Mouse (Mus musculus) embryonic facial prominence, embryonic 13.5 days (tissue): ENCODE results near the gene Man2a2. TPM values are rescaled to one million over a fixed set of nuclear protein-coding genes. Genes with fewer than 3 reads are reported as not detected.
"Not testable (repeated sequence)": the region's sequence is repeated elsewhere in the genome, so short reads cannot be mapped to it uniquely, and the experiment has no call there.

ENCODE experiments used
- ATAC-seq: fragments of 200-750 bp; cut with Nextera tagmentation; 2 replicates; pipeline ENCODE4 v1.8.0; 2017; ENCODE audit warnings: low read depth; ENCODE audit not compliant: insufficient number of reproducible peaks, insufficient read depth, low FRiP score, low TSS enrichment
- H3K27ac ChIP-seq: fragments of 300-500 bp; sonication (generic); 2 replicates; pipeline ENCODE4 v1.5.1; 2015; ENCODE audit warnings: moderate library complexity, mild to moderate bottlenecking, inconsistent platforms
- H3K27me3 ChIP-seq: fragments of 300-500 bp; sonication (generic); 2 replicates; pipeline ENCODE4 v1.6.1; 2015; ENCODE audit warnings: mild to moderate bottlenecking, inconsistent platforms
- H3K36me3 ChIP-seq: fragments of 300-500 bp; sonication (generic); 2 replicates; pipeline ENCODE4 v1.6.1; 2015; ENCODE audit warnings: mild to moderate bottlenecking, inconsistent platforms
- H3K4me1 ChIP-seq: fragments of 300-500 bp; sonication (generic); 2 replicates; pipeline ENCODE4 v1.6.1; 2015; ENCODE audit warnings: inconsistent platforms
- H3K4me2 ChIP-seq: fragments of 300-500 bp; sonication (generic); 2 replicates; pipeline ENCODE4 v1.6.1; 2015; ENCODE audit warnings: moderate library complexity, mild to moderate bottlenecking, inconsistent platforms
- H3K4me3 ChIP-seq: fragments of 300-500 bp; sonication (generic); 2 replicates; pipeline ENCODE4 v1.5.1; 2015; ENCODE audit warnings: mild to moderate bottlenecking, inconsistent platforms
- H3K9ac ChIP-seq: fragments of 300-500 bp; sonication (generic); 2 replicates; pipeline ENCODE4 v1.6.1; 2015; ENCODE audit warnings: mild to moderate bottlenecking, inconsistent platforms
- H3K9me3 ChIP-seq: fragments of 300-500 bp; sonication (generic); 2 replicates; pipeline ENCODE4 v1.6.1; 2016; ENCODE audit warnings: inconsistent platforms
- whole genome bisulfite sequencing: fragments of 180-500 bp; shearing (Covaris S2); methylation state at CpG from one replicate; pipeline ENCODE4 v1.1.7; 2015; ENCODE audit warnings: mixed read lengths; 5-methylcytosine and 5-hydroxymethylcytosine counted together
- polyA plus RNA-seq: library from polyadenylated mRNA; unstranded; fragments of >200 nt; fragmentation: Nextera tagmentation; extraction: Ambion mirVana; gene quantifications from 2 replicates; pipeline ENCODE4 v1.2.1, GENCODE M21; 2015

Gene Man2a2
- polyA plus RNA-seq, 1 experiment from 2014 or later, result 25.3 TPM

GRCm38 (mm10) chr7:80398654-80399444, 27.7 kb upstream of the Man2a2 start:
- Histone ChIP-seq H3K4me1 (peaks cover 43% of the 10 kb centered on the region), H3K4me2 (no peak overlapping the region), H3K36me3 (peaks cover 41% of the 10 kb centered on the region), H3K27me3 (peaks cover 3% of the 10 kb centered on the region; the same call in 1 of the 2 replicates), H3K4me3 (no peak overlapping the region), H3K9ac (peak overlapping the region; percentile 36; the same call in 1 of the 2 replicates), H3K27ac (no peak overlapping the region), H3K9me3 (no peaks in the 10 kb centered on the region)
- no peak for ATAC-seq
- WGBS, result 73% methylated on average over 9 of the region's 9 CpGs

- no peak overlapping the region; the same call in 1 of the 2 replicates for H3K9ac ChIP-seq
- no peak overlapping the region for H3K4me3 ChIP-seq
- no peak for ATAC-seq
- no peak overlapping the region for H3K4me2 ChIP-seq
- no peak overlapping the region for H3K27ac ChIP-seq
- H3K9me3 ChIP-seq, result no peaks in the 10 kb centered on the region
- H3K36me3 ChIP-seq, result peaks cover 50% of the 10 kb centered on the region
- H3K4me1 ChIP-seq, result peaks cover 36% of the 10 kb centered on the region
- WGBS, result 85% methylated on average over 9 of the region's 9 CpGs
- H3K27me3 ChIP-seq, result no peaks in the 10 kb centered on the region
Measured at GRCm38 (mm10) chr7:80397986-80398385, 26.8 kb upstream of the Man2a2 start.

- H3K9ac ChIP-seq, H3K4me3 ChIP-seq, ATAC-seq, H3K27me3 ChIP-seq, H3K27ac ChIP-seq, H3K9me3 ChIP-seq, H3K4me2 ChIP-seq: not testable (repeated sequence)
- Histone ChIP-seq H3K4me1 (peaks cover 31% of the 10 kb centered on the region), H3K36me3 (peaks cover 65% of the 10 kb centered on the region)
- WGBS, result 87% methylated on average over 4 of the region's 4 CpGs
Measured at GRCm38 (mm10) chr7:80396427-80396826, 25.3 kb upstream of the Man2a2 start.

- Histone ChIP-seq H3K9ac (no peak overlapping the region), H3K27ac (no peak overlapping the region), H3K27me3 (no peaks in the 10 kb centered on the region), H3K4me1 (peaks cover 13% of the 10 kb centered on the region), H3K9me3 (no peaks in the 10 kb centered on the region), H3K4me2 (no peak overlapping the region), H3K36me3 (peaks cover 82% of the 10 kb centered on the region), H3K4me3 (no peak overlapping the region)
- WGBS, result 90% methylated on average over 4 of the region's 4 CpGs
- no peak for ATAC-seq
Measured at GRCm38 (mm10) chr7:80394600-80394999, 23.4 kb upstream of the Man2a2 start.

- Histone ChIP-seq H3K4me3 (no peak overlapping the region), H3K9me3 (no peaks in the 10 kb centered on the region), H3K36me3 (peaks cover 71% of the 10 kb centered on the region), H3K27ac (no peak overlapping the region), H3K4me1 (peaks cover 21% of the 10 kb centered on the region), H3K9ac (no peak overlapping the region), H3K27me3 (no peaks in the 10 kb centered on the region), H3K4me2 (no peak overlapping the region)
- WGBS, result 90% methylated on average over 15 of the region's 15 CpGs
- ATAC-seq, result no peak
Measured at GRCm38 (mm10) chr7:80392119-80392518, 20.9 kb upstream of the Man2a2 start.

- Histone ChIP-seq H3K4me1 (peaks cover 29% of the 10 kb centered on the region), H3K36me3 (peaks cover 39% of the 10 kb centered on the region), H3K27me3 (no peaks in the 10 kb centered on the region), H3K27ac (peak within 1 kb of the TSS; percentile 79), H3K4me3 (peak within 1 kb of the TSS; percentile 37), H3K9ac (peak within 1 kb of the TSS; percentile 71), H3K9me3 (no peaks in the 10 kb centered on the region), H3K4me2 (peak within 1 kb of the TSS; percentile 64)
- WGBS, result 8% methylated on average over 33 of the region's 33 CpGs
- peak; percentile 39; the same call in 1 of the 2 replicates for ATAC-seq
Measured at GRCm38 (mm10) chr7:80387633-80388543, 16.7 kb upstream of the Man2a2 start, which contains the start of gene Fes. TSS of gene Fes (minus strand) at chr7:80387946.

- Histone ChIP-seq H3K27me3 (no peaks in the 10 kb centered on the region), H3K36me3 (peaks cover 35% of the 10 kb centered on the region), H3K4me2 (peak overlapping the region; percentile 64), H3K9ac (peak overlapping the region; percentile 71), H3K4me3 (peak overlapping the region; percentile 37), H3K4me1 (peaks cover 29% of the 10 kb centered on the region), H3K27ac (peak overlapping the region; percentile 79), H3K9me3 (no peaks in the 10 kb centered on the region)
- ATAC-seq, result no peak
- WGBS, result 31% methylated on average over 17 of the region's 17 CpGs
Measured at GRCm38 (mm10) chr7:80387033-80387632, 16.0 kb upstream of the Man2a2 start.

- H3K9me3 ChIP-seq, result no peaks in the 10 kb centered on the region
- peak overlapping the region; percentile 64 for H3K4me2 ChIP-seq
- H3K4me1 ChIP-seq, result peaks cover 29% of the 10 kb centered on the region
- whole genome bisulfite sequencing, result 31% methylated on average over 18 of the region's 18 CpGs
- H3K4me3 ChIP-seq, result peak overlapping the region; percentile 37
- H3K27ac ChIP-seq, result peak overlapping the region; percentile 79
- peak overlapping the region; percentile 71; the same call in 1 of the 2 replicates for H3K9ac ChIP-seq
- no peaks in the 10 kb centered on the region for H3K27me3 ChIP-seq
- peaks cover 27% of the 10 kb centered on the region for H3K36me3 ChIP-seq
- ATAC-seq, result peak; percentile 29; the same call in 1 of the 2 replicates
Measured at GRCm38 (mm10) chr7:80386235-80386930, 15.2 kb upstream of the Man2a2 start.

- Histone ChIP-seq H3K4me3 (no peak overlapping the region), H3K4me2 (no peak overlapping the region), H3K36me3 (peaks cover 31% of the 10 kb centered on the region), H3K27ac (no peak overlapping the region), H3K9me3 (no peaks in the 10 kb centered on the region), H3K9ac (0 out of 2 replicates have a peak overlapping the region, but pooled peaks have one; percentile 21), H3K27me3 (no peaks in the 10 kb centered on the region), H3K4me1 (peaks cover 17% of the 10 kb centered on the region)
- 72% methylated on average over 11 of the region's 11 CpGs for WGBS
- ATAC-seq, result no peak
Measured at GRCm38 (mm10) chr7:80382919-80383318, 11.7 kb upstream of the Man2a2 start.

GRCm38 (mm10) chr7:80379531-80379930, 8.4 kb upstream of the Man2a2 start:
- 69% methylated on average over 13 of the region's 13 CpGs for WGBS
- Histone ChIP-seq H3K4me1 (no peaks in the 10 kb centered on the region; the same call in 1 of the 2 replicates), H3K36me3 (peaks cover 31% of the 10 kb centered on the region), H3K9ac (no peak overlapping the region), H3K4me2 (no peak overlapping the region), H3K4me3 (no peak overlapping the region), H3K9me3 (no peaks in the 10 kb centered on the region), H3K27ac (no peak overlapping the region), H3K27me3 (no peaks in the 10 kb centered on the region)
- no peak for ATAC-seq
